Mouse (Mus musculus): ENCODE measurements around the gene Zfp119b.
"Not testable (repeated sequence)": the region's sequence is repeated elsewhere in the genome, so short reads cannot be mapped to it uniquely, and the experiment has no call there.

The Zfp119b gene

GRCm38 (mm10) chr17:55957726-55958583 lies 8.7 kb upstream of the Zfp119b start:
- DNase-seq (ENCODE audit: low spot score), result no peak

- DNase-seq (ENCODE audit: low spot score), result peak; percentile 81
Measured at GRCm38 (mm10) chr17:55957168-55957567, 7.9 kb upstream of the Zfp119b start.

GRCm38 (mm10) chr17:55956591-55956990 lies 7.3 kb upstream of the Zfp119b start:
- DNase-seq (ENCODE audit: low spot score), result no peak

GRCm38 (mm10) chr17:55956129-55956528 lies 6.8 kb upstream of the Zfp119b start:
- DNase-seq (ENCODE audit: low spot score), result no peak

GRCm38 (mm10) chr17:55954229-55954628 lies 4.9 kb upstream of the Zfp119b start:
- no peak for DNase-seq (ENCODE audit: low spot score)

GRCm38 (mm10) chr17:55953751-55954150 lies 4.5 kb upstream of the Zfp119b start:
- DNase-seq (ENCODE audit: low spot score), result no peak

- no peak for DNase-seq (ENCODE audit: low spot score)
Measured at GRCm38 (mm10) chr17:55952447-55953027, 3.2 kb upstream of the Zfp119b start, which contains the start of gene Ebi3. TSS of gene Ebi3 (plus strand) at chr17:55952640.

- DNase-seq (ENCODE audit: low spot score), result no peak
Measured at GRCm38 (mm10) chr17:55952041-55952440, 2.7 kb upstream of the Zfp119b start.

GRCm38 (mm10) chr17:55950601-55951000 lies 1.3 kb upstream of the Zfp119b start:
- DNase-seq (ENCODE audit: low spot score), result no peak

GRCm38 (mm10) chr17:55948647-55949046 lies 653 bp downstream of the Zfp119b start:
- no peak for DNase-seq (ENCODE audit: low spot score)

GRCm38 (mm10) chr17:55945696-55946095 lies 3.6 kb downstream of the Zfp119b start:
- no peak for DNase-seq (ENCODE audit: low spot score)

GRCm38 (mm10) chr17:55944866-55945682 lies 4.2 kb downstream of the Zfp119b start:
- DNase-seq (ENCODE audit: low spot score), result peak; percentile 89

GRCm38 (mm10) chr17:55944387-55944865 lies 4.9 kb downstream of the Zfp119b start:
- not testable (repeated sequence) for DNase-seq (ENCODE audit: low spot score)

GRCm38 (mm10) chr17:55933191-55933590 lies 16.1 kb downstream of the Zfp119b start:
- DNase-seq (ENCODE audit: low spot score), result no peak

GRCm38 (mm10) chr17:55932635-55933034 lies 16.7 kb downstream of the Zfp119b start:
- DNase-seq (ENCODE audit: low spot score), result no peak

- peak; percentile 47 for DNase-seq (ENCODE audit: low spot score)
Measured at GRCm38 (mm10) chr17:55931553-55932502, 17.5 kb downstream of the Zfp119b start.

- no peak for DNase-seq (ENCODE audit: low spot score)
Measured at GRCm38 (mm10) chr17:55906669-55907068, 42.6 kb downstream of the Zfp119b start.

GRCm38 (mm10) chr17:55904131-55904530 lies 45.2 kb downstream of the Zfp119b start:
- DNase-seq (ENCODE audit: low spot score), result no peak

- no peak for DNase-seq (ENCODE audit: low spot score)
Measured at GRCm38 (mm10) chr17:55903687-55904086, 45.6 kb downstream of the Zfp119b start.

- DNase-seq (ENCODE audit: low spot score), result no peak
Measured at GRCm38 (mm10) chr17:55903087-55903486, 46.2 kb downstream of the Zfp119b start.

- DNase-seq (ENCODE audit: low spot score), result peak; percentile 39
Measured at GRCm38 (mm10) chr17:55892406-55892955, 56.8 kb downstream of the Zfp119b start.

Measured in adipocyte (in vitro differentiated cells).